Mouse (Mus musculus): ENCODE measurements around the gene Coro2b. TPM values are rescaled to one million over a fixed set of nuclear protein-coding genes. Genes with fewer than 3 reads are reported as not detected.

The Coro2b gene
- polyA plus RNA-seq, 1 experiment from 2014 or later, result 6.9 TPM

DNA sequence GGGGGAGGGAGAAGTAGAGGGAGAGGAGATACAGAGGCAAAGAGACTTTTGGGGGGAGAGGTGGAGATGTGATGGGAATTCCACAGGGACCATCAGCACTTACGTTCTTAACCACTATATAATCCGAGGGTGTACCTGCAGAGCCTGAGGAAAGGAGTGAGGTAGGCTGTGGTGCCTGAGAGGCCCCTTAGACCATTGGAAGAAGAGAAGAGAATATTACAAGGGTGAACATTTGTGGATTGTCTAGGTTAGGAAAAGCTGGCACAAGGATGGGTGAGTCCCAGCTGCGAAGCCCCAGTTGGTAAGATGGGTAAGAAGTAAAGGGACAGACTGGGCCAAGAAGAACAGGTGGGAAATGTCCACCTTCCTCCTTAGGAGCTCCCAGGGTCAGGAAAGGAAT is 22.6 kb upstream of the Coro2b start:
- no peaks in the 10 kb centered on the region for H3K27me3 ChIP-seq (ENCODE audit: control insufficient read depth, insufficient read depth, low read length)
- peak overlapping the region in 1 of 2 experiments; percentile 50; a peak in 2 of 4 replicates for H3K27ac ChIP-seq (replicated peaks in 1 of 2; ENCODE audit: control insufficient read depth in 1 of 2, insufficient read depth in 1 of 2, low read depth in 2 of 2, low read length in 2 of 2)
- no peak overlapping the region for H3K9ac ChIP-seq (ENCODE audit: low read length)
- ATAC-seq (ENCODE audit: insufficient number of reproducible peaks, insufficient read depth, low FRiP score, low read depth), result no peak
- H3K4me3 ChIP-seq (ENCODE audit: control insufficient read depth in 1 of 2, insufficient read depth in 1 of 2, low read depth in 1 of 2, low read length in 2 of 2), result no peak overlapping the region
- peaks cover 8 to 13% of the 10 kb centered on the region in 2 experiments for H3K4me1 ChIP-seq (ENCODE audit: control insufficient read depth in 2 of 2, insufficient read depth in 2 of 2, low read length in 2 of 2)
- 74% methylated on average over 3 of the region's 3 CpGs for WGBS
- no peaks in the 10 kb centered on the region for H3K36me3 ChIP-seq (ENCODE audit: control insufficient read depth, insufficient read depth, low read length)
- no peak overlapping the region for H3K4me2 ChIP-seq (ENCODE audit: low read length)
- no peaks in the 10 kb centered on the region for H3K9me3 ChIP-seq (ENCODE audit: control insufficient read depth, low read length)

DNA sequence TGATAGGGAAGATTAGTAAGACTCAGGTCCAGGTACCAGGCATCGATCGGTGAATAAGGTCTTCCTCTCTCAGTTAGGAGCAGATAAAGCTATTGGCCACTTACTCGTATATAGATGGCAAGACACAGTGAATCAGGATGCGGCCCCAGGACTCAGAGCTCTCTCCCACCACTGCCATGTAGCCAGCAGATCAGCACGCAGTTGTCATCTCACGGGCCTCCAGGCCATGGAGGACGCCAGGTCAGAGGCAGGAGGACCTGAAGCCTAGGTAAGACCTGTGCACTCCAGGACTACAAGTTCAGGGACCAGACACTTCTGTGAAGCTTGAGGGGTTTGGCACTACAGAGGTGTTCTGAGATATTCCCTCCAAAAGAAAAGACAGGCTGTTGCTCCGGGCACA is 21.2 kb upstream of the Coro2b start:
- H3K4me1 ChIP-seq (ENCODE audit: control insufficient read depth in 2 of 2, insufficient read depth in 2 of 2, low read length in 2 of 2), result peaks cover 8 to 13% of the 10 kb centered on the region in 2 experiments
- no peaks in the 10 kb centered on the region for H3K36me3 ChIP-seq (ENCODE audit: control insufficient read depth, insufficient read depth, low read length)
- no peak overlapping the region for H3K4me3 ChIP-seq (ENCODE audit: control insufficient read depth in 1 of 2, insufficient read depth in 1 of 2, low read depth in 1 of 2, low read length in 2 of 2)
- no peaks in the 10 kb centered on the region for H3K9me3 ChIP-seq (ENCODE audit: control insufficient read depth, low read length)
- ATAC-seq (ENCODE audit: insufficient number of reproducible peaks, insufficient read depth, low FRiP score, low read depth), result no peak
- no peak overlapping the region for H3K4me2 ChIP-seq (ENCODE audit: low read length)
- WGBS, result 92% methylated on average over 8 of the region's 8 CpGs
- no peak overlapping the region for H3K9ac ChIP-seq (ENCODE audit: low read length)
- H3K27me3 ChIP-seq (ENCODE audit: control insufficient read depth, insufficient read depth, low read length), result no peaks in the 10 kb centered on the region
- H3K27ac ChIP-seq (replicated peaks in 1 of 2; ENCODE audit: control insufficient read depth in 1 of 2, insufficient read depth in 1 of 2, low read depth in 2 of 2, low read length in 2 of 2), result no peak overlapping the region

DNA sequence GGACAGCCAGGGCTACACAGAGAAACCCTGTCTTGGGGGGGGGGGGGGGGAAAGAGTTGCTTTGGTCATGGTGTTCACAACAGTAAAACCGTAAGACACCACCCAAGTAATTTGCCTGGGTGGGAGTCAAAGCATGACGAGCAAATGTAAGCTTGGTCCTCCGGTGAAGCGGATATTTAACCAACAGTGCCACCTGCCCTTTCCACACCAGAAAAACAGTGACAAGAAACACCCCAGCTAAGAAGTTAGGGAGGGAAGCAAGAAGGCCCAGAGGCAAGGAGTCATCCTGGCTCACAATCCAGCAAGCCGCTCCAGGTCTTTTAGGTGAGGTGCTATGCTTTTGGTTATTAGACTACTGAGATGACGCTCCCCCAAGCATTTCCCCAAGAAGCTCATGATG is 19.9 kb upstream of the Coro2b start:
- WGBS, result 86% methylated on average over 6 of the region's 6 CpGs
- Histone ChIP-seq H3K4me2 (ENCODE audit: low read length) (no peak overlapping the region), H3K27ac (replicated peaks in 1 of 2; ENCODE audit: control insufficient read depth in 1 of 2, insufficient read depth in 1 of 2, low read depth in 2 of 2, low read length in 2 of 2) (no peak overlapping the region), H3K36me3 (ENCODE audit: control insufficient read depth, insufficient read depth, low read length) (no peaks in the 10 kb centered on the region), H3K9me3 (ENCODE audit: control insufficient read depth, low read length) (no peaks in the 10 kb centered on the region), H3K9ac (ENCODE audit: low read length) (no peak overlapping the region), H3K4me3 (ENCODE audit: control insufficient read depth in 1 of 2, insufficient read depth in 1 of 2, low read depth in 1 of 2, low read length in 2 of 2) (no peak overlapping the region), H3K27me3 (ENCODE audit: control insufficient read depth, insufficient read depth, low read length) (no peaks in the 10 kb centered on the region), H3K4me1 (ENCODE audit: control insufficient read depth in 2 of 2, insufficient read depth in 2 of 2, low read length in 2 of 2) (peaks cover 8 to 13% of the 10 kb centered on the region in 2 experiments)
- ATAC-seq (ENCODE audit: insufficient number of reproducible peaks, insufficient read depth, low FRiP score, low read depth), result no peak

DNA sequence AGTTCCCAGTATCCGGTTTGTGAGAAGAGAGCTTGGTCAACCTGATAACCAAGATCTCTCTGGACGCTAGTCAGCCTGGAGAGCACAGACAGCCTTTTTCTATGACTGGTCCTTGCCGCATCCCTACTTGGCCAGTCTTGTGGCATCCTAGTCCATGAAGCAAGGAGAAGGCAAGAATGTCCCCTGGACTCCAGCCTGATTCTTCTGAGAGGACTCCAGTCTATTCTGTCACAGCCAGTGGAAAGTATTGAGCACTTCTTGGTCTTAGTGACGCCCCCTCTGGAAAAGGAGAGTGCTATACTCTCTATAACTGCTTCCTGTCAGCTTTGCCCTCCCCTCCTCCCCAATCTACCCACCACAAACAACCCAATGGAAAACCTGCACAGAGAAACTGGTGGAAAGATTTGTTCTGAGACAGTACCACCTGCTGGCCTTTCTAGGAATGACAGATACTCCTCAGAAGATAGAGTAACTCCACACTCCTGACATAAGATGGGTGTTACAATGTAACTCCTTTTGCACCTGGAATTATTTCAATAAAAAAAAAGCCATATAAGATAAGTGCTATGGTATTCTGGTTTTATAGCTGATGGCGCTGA is 18.5 kb upstream of the Coro2b start:
- Histone ChIP-seq H3K4me3 (ENCODE audit: control insufficient read depth in 1 of 2, insufficient read depth in 1 of 2, low read depth in 1 of 2, low read length in 2 of 2) (no peak overlapping the region), H3K9me3 (ENCODE audit: control insufficient read depth, low read length) (no peaks in the 10 kb centered on the region), H3K9ac (ENCODE audit: low read length) (no peak overlapping the region), H3K36me3 (ENCODE audit: control insufficient read depth, insufficient read depth, low read length) (no peaks in the 10 kb centered on the region), H3K4me2 (ENCODE audit: low read length) (no peak overlapping the region), H3K4me1 (ENCODE audit: control insufficient read depth in 2 of 2, insufficient read depth in 2 of 2, low read length in 2 of 2) (peaks cover 8 to 13% of the 10 kb centered on the region in 2 experiments), H3K27ac (replicated peaks in 1 of 2; ENCODE audit: control insufficient read depth in 1 of 2, insufficient read depth in 1 of 2, low read depth in 2 of 2, low read length in 2 of 2) (no peak overlapping the region), H3K27me3 (ENCODE audit: control insufficient read depth, insufficient read depth, low read length) (no peaks in the 10 kb centered on the region)
- ATAC-seq (ENCODE audit: insufficient number of reproducible peaks, insufficient read depth, low FRiP score, low read depth), result no peak
- WGBS, result 59% methylated on average over 5 of the region's 5 CpGs

DNA sequence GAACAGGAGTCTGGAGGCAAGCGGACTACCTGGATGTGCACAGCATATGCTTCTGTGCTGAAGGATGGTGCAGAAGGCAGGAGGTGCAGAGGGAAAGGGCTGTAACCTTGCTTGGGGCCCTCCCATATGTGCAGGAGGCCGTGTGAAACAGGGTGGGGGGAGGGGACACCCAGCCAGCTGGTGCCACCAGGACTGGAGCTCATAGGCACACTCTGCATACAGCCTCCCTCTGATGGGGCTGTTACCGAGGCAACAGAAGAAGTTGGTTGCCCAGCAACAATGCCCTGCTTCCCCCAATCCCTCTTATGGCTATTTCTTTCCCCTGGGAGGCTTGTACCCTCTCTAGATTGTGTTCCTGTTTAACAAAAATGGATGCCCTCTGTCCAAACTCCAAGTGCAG is 17.8 kb upstream of the Coro2b start:
- Histone ChIP-seq H3K4me1 (ENCODE audit: control insufficient read depth in 2 of 2, insufficient read depth in 2 of 2, low read length in 2 of 2) (peaks cover 6 to 8% of the 10 kb centered on the region in 2 experiments), H3K27me3 (ENCODE audit: control insufficient read depth, insufficient read depth, low read length) (no peaks in the 10 kb centered on the region), H3K4me3 (ENCODE audit: control insufficient read depth in 1 of 2, insufficient read depth in 1 of 2, low read depth in 1 of 2, low read length in 2 of 2) (no peak overlapping the region), H3K36me3 (ENCODE audit: control insufficient read depth, insufficient read depth, low read length) (no peaks in the 10 kb centered on the region), H3K9me3 (ENCODE audit: control insufficient read depth, low read length) (no peaks in the 10 kb centered on the region), H3K4me2 (ENCODE audit: low read length) (no peak overlapping the region), H3K27ac (replicated peaks in 1 of 2; ENCODE audit: control insufficient read depth in 1 of 2, insufficient read depth in 1 of 2, low read depth in 2 of 2, low read length in 2 of 2) (no peak overlapping the region), H3K9ac (ENCODE audit: low read length) (no peak overlapping the region)
- no peak for ATAC-seq (ENCODE audit: insufficient number of reproducible peaks, insufficient read depth, low FRiP score, low read depth)
- 61% methylated on average over 3 of the region's 3 CpGs for WGBS

DNA sequence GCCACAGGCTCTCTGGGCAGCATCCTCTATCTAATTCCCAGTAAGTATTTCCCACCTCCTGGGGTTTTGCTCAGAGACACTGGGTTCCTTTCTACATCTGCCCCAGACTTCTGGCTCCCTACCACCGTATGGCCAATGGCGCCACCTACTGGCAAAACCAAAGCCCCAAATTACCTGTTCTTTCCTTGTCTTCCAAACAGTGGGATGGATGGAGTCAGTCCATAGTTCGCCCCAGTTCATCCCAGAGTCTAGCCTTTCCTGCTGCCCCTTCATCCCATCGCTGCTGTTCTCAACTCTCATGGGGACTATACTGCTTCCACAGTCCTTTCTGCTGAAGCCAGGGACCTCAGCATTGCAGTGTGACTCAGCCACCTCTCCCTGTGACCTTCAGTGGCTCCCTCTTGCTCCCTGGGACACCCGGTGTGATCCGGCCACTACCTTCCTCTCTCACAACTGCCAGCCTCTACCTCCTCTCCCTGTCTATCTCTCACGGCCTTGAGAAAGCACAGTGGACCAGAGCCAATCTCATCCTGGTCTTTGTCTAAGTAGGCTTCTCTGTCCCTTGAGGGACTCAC is 16.6 kb upstream of the Coro2b start:
- ATAC-seq (ENCODE audit: insufficient number of reproducible peaks, insufficient read depth, low FRiP score, low read depth), result no peak
- Histone ChIP-seq H3K36me3 (ENCODE audit: control insufficient read depth, insufficient read depth, low read length) (no peaks in the 10 kb centered on the region), H3K27me3 (ENCODE audit: control insufficient read depth, insufficient read depth, low read length) (no peaks in the 10 kb centered on the region), H3K4me3 (ENCODE audit: control insufficient read depth in 1 of 2, insufficient read depth in 1 of 2, low read depth in 1 of 2, low read length in 2 of 2) (no peak overlapping the region), H3K4me2 (ENCODE audit: low read length) (no peak overlapping the region), H3K4me1 (ENCODE audit: control insufficient read depth in 2 of 2, insufficient read depth in 2 of 2, low read length in 2 of 2) (peaks cover 6 to 7% of the 10 kb centered on the region in 2 experiments), H3K27ac (replicated peaks in 1 of 2; ENCODE audit: control insufficient read depth in 1 of 2, insufficient read depth in 1 of 2, low read depth in 2 of 2, low read length in 2 of 2) (no peak overlapping the region), H3K9ac (ENCODE audit: low read length) (no peak overlapping the region), H3K9me3 (ENCODE audit: control insufficient read depth, low read length) (no peaks in the 10 kb centered on the region)
- 27% methylated on average over 7 of the region's 7 CpGs for WGBS

DNA sequence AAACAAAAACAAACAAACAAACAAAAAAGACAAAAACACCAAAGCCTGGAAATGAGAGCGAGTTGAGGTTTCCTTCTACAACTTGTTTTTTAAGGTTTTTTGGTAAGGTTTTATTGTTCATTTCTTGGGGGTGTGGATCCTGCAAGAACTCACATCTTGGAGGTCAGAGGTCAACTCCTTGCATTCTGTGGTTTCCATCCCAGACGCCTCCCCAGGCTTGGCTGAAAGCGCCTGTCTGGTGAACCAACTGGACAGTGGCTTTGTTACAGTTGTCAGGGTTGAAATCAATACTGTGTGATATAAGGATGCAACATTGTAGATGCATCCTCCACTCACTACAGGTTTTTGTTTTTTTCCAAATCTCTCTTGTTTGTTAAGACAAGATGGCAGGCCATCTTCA is 14.7 kb upstream of the Coro2b start:
- WGBS, result 82% methylated on average over 3 of the region's 3 CpGs
- H3K4me2 ChIP-seq (ENCODE audit: low read length), result no peak overlapping the region
- no peak for ATAC-seq (ENCODE audit: insufficient number of reproducible peaks, insufficient read depth, low FRiP score, low read depth)
- no peaks in the 10 kb centered on the region for H3K4me1 ChIP-seq (ENCODE audit: control insufficient read depth in 2 of 2, insufficient read depth in 2 of 2, low read length in 2 of 2)
- H3K9me3 ChIP-seq (ENCODE audit: control insufficient read depth, low read length), result no peaks in the 10 kb centered on the region
- no peak overlapping the region for H3K9ac ChIP-seq (ENCODE audit: low read length)
- H3K27ac ChIP-seq (replicated peaks in 1 of 2; ENCODE audit: control insufficient read depth in 1 of 2, insufficient read depth in 1 of 2, low read depth in 2 of 2, low read length in 2 of 2), result no peak overlapping the region
- no peaks in the 10 kb centered on the region for H3K27me3 ChIP-seq (ENCODE audit: control insufficient read depth, insufficient read depth, low read length)
- H3K36me3 ChIP-seq (ENCODE audit: control insufficient read depth, insufficient read depth, low read length), result no peaks in the 10 kb centered on the region
- H3K4me3 ChIP-seq (ENCODE audit: control insufficient read depth in 1 of 2, insufficient read depth in 1 of 2, low read depth in 1 of 2, low read length in 2 of 2), result no peak overlapping the region

DNA sequence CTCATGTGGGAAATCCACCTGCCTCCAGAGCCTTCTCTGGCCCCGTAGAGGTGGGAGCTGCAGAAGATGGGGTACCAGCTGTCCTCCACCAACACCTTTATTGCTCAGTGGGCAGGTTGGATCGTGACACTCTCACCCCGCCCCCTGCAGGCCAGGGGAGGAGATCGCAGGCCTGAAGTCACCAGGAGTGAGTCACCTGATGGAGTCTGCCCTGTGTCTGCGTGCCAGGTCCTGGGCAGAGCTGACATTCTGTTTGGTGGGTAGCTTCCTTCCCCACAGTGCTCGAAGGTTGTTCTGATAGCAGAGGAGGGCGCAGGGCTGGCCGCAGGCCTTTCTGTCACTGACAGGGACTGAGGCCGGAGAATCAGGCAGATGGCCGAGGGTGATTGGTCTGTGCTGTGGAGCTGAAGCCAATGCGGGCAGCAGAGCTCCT is 13.8 kb upstream of the Coro2b start:
- Histone ChIP-seq H3K4me3 (ENCODE audit: control insufficient read depth in 1 of 2, insufficient read depth in 1 of 2, low read depth in 1 of 2, low read length in 2 of 2) (no peak overlapping the region), H3K36me3 (ENCODE audit: control insufficient read depth, insufficient read depth, low read length) (no peaks in the 10 kb centered on the region), H3K4me1 (ENCODE audit: control insufficient read depth in 2 of 2, insufficient read depth in 2 of 2, low read length in 2 of 2) (no peaks in the 10 kb centered on the region), H3K27me3 (ENCODE audit: control insufficient read depth, insufficient read depth, low read length) (no peaks in the 10 kb centered on the region), H3K27ac (replicated peaks in 1 of 2; ENCODE audit: control insufficient read depth in 1 of 2, insufficient read depth in 1 of 2, low read depth in 2 of 2, low read length in 2 of 2) (no peak overlapping the region), H3K9ac (ENCODE audit: low read length) (no peak overlapping the region), H3K9me3 (ENCODE audit: control insufficient read depth, low read length) (no peaks in the 10 kb centered on the region), H3K4me2 (ENCODE audit: low read length) (no peak overlapping the region)
- 43% methylated on average over 11 of the region's 11 CpGs for WGBS
- peak; percentile 38; the same call in 1 of the 2 replicates for ATAC-seq (ENCODE audit: insufficient number of reproducible peaks, insufficient read depth, low FRiP score, low read depth)

All from heart, embryonic 14.5 days (tissue).